Mouse (Mus musculus): ENCODE data around the gene Ctso.

- TF ChIP-seq POLR2A (IDR thresholded peaks at IDR 0.05; ENCODE audit: low read depth, low read length) (no peak), CTCF (conservative IDR thresholded peaks at IDR 0.05; ENCODE audit: insufficient read depth, insufficient read length, low read depth, low read length) (no peak)
Measured at GRCm38 (mm10) chr3:81931695-81932094, 706 bp upstream of the Ctso start.
